9 mouse cellular contexts compared by ENCODE assay signal in the genomic region with DNA sequence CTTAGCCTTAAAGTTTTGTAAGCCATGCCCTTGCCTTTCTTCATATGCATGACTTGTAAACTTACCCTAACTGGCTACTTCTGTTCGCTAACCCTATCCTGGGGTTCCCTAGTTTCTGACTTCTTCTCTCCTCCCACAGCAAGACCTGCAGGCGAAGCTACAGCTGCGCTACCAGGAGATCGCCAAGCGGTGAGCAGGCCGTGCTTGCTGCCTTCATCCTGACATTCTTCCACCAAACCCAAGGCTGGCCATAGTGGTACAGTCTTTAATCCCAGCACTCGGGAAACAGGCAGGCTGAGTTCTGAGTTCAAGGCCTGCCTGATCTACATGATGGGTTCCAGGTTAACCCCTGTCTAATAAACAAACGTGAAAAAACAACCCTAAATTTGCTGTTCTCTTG. TPM values are rescaled to one million over a fixed set of nuclear protein-coding genes. Genes with fewer than 3 reads are reported as not detected.
DNase-seq lines count a peak whose midpoint lies in the region; ATAC-seq and TF ChIP-seq lines count a peak whose summit lies in the region.
"Had no signal": no experiment of that assay in that cellular context is flagged by ENCODE, and none has a peak within 500 bp of the region (broad histone marks: within the 10 kb centered on the region; RNA-seq: fewer than 3 reads in every experiment).

No protein-coding gene starts in this region.

- peak overlapping the region; percentile 90 for H3K4me3 ChIP-seq in heart, embryonic 13.5 days
- H3K4me3 ChIP-seq in ES-E14 (ENCODE audit: insufficient read depth in 1 of 2, low read depth in 1 of 2, low read length in 2 of 2, poor library complexity in 1 of 2, severe bottlenecking in 1 of 2), result peak overlapping the region; percentile 84 to 98
- peak overlapping the region; percentile 80 for H3K4me3 ChIP-seq in hindbrain, embryonic 11.5 days (ENCODE audit: low read depth, low read length)
- peak overlapping the region; percentile 79 for H3K4me3 ChIP-seq in midbrain, embryonic 11.5 days (ENCODE audit: low read depth, low read length)
- no peak overlapping the region for H3K4me3 ChIP-seq in kidney, adult 2 months (ENCODE audit: insufficient read depth, low read depth, low read length)

- in situ Hi-C loops in ES-E14 (cut with MboI; ENCODE audit: low sequenced_read_pairs in 2 of 2, unreplicated experiment in 2 of 2), result no loop called here

- H3K27ac ChIP-seq in heart, embryonic 13.5 days (replicated peaks), result no peak overlapping the region
- H3K27ac ChIP-seq in ES-E14 (ENCODE audit: insufficient read depth, low read depth, low read length, poor library complexity, severe bottlenecking), result peak overlapping the region; percentile 92
- H3K27ac ChIP-seq in hindbrain, embryonic 11.5 days (ENCODE audit: low read depth, low read length), result no peak overlapping the region
- H3K27ac ChIP-seq in midbrain, embryonic 11.5 days (ENCODE audit: low read depth, low read length), result no peak overlapping the region
- no peak overlapping the region for H3K27ac ChIP-seq in kidney, adult 2 months (ENCODE audit: insufficient read depth, low read depth, low read length)

- intact Hi-C loops in heart, postnatal 10 days (cut with DNase I), result loop anchor here (5.0 kb wide), 1 partner anchor 388 kb away; no protein-coding TSS in a partner anchor

- peak overlapping the region; percentile 83 for H3K4me2 ChIP-seq in heart, embryonic 13.5 days
- peak overlapping the region; percentile 72; the same call in 1 of the 2 replicates for H3K4me2 ChIP-seq in hindbrain, embryonic 11.5 days (replicated peaks; ENCODE audit: low read depth, low read length)
- peak overlapping the region; percentile 58 for H3K4me2 ChIP-seq in midbrain, embryonic 11.5 days

- H3K4me1 ChIP-seq in heart, embryonic 13.5 days, result peaks cover 56% of the 10 kb centered on the region
- H3K4me1 ChIP-seq in ES-E14 (ENCODE audit: control insufficient read depth in 2 of 2, insufficient read depth in 2 of 2, low read length in 2 of 2, poor library complexity in 1 of 2), result peaks cover 10% of the 10 kb centered on the region in 2 experiments
- peaks cover 2% of the 10 kb centered on the region; the same call in 1 of the 2 replicates for H3K4me1 ChIP-seq in hindbrain, embryonic 11.5 days (replicated peaks; ENCODE audit: control insufficient read depth, insufficient read depth, low read length)
- peaks cover 16% of the 10 kb centered on the region for H3K4me1 ChIP-seq in midbrain, embryonic 11.5 days (ENCODE audit: control insufficient read depth, insufficient read depth, low read length)
- peaks cover 23% of the 10 kb centered on the region for H3K4me1 ChIP-seq in kidney, adult 2 months (ENCODE audit: control insufficient read depth, insufficient read depth, low read length)

- TF ChIP-seq POLR2A in kidney, adult 2 months (IDR thresholded peaks at IDR 0.05; ENCODE audit: low read depth, low read length), result no peak

- H3K36me3 ChIP-seq in heart, embryonic 13.5 days, result peaks cover 62% of the 10 kb centered on the region
- H3K36me3 ChIP-seq in ES-E14 (ENCODE audit: control insufficient read depth, insufficient read depth, low read length, poor library complexity, severe bottlenecking), result peaks cover 51% of the 10 kb centered on the region
- no peaks in the 10 kb centered on the region for H3K36me3 ChIP-seq in hindbrain, embryonic 11.5 days (ENCODE audit: control insufficient read depth, insufficient read depth, low read length)
- H3K36me3 ChIP-seq in midbrain, embryonic 11.5 days (ENCODE audit: control insufficient read depth, insufficient read depth, low read length), result peaks cover 21% of the 10 kb centered on the region; the same call in 1 of the 2 replicates
- H3K36me3 ChIP-seq in kidney, adult 2 months (ENCODE audit: control insufficient read depth, insufficient read depth, low read length), result peaks cover 5% of the 10 kb centered on the region; the same call in 1 of the 2 replicates

- 80% methylated on average over 8 of the region's 8 CpGs for WGBS in heart, embryonic 13.5 days
- WGBS in hindbrain, embryonic 11.5 days, result 86% methylated on average over 8 of the region's 8 CpGs
- 86% methylated on average over 8 of the region's 8 CpGs for WGBS in midbrain, embryonic 11.5 days
- WGBS in kidney, adult 2 months, result 82% methylated on average over 8 of the region's 8 CpGs

- TF ChIP-seq CTCF in kidney, adult 2 months (conservative IDR thresholded peaks at IDR 0.05; ENCODE audit: insufficient read depth, insufficient read length, low read depth, low read length), result no peak

- DNase-seq in heart, postnatal 10 days, result no peak
- no peak for DNase-seq in ES-E14 (ENCODE audit: low read depth, low spot score)
- no peak for DNase-seq in hindbrain, embryonic 11.5 days (ENCODE audit: low spot score)
- no peak for DNase-seq in midbrain, embryonic 11.5 days (ENCODE audit: low spot score, missing footprints)
- DNase-seq in cerebellum, adult 9-10 months, result no peak
- no peak for DNase-seq in frontal cortex, postnatal 25 days (ENCODE audit: low spot score in 2 of 2)
- no peak for DNase-seq in kidney, adult 2 months

- H3K9me3 ChIP-seq in heart, embryonic 13.5 days, result no peaks in the 10 kb centered on the region
- H3K9me3 ChIP-seq in ES-E14 (ENCODE audit: control insufficient read depth, insufficient read depth, low read depth, low read length), result no peaks in the 10 kb centered on the region
- H3K9me3 ChIP-seq in hindbrain, embryonic 11.5 days (ENCODE audit: control insufficient read depth, low read length), result no peaks in the 10 kb centered on the region
- no peaks in the 10 kb centered on the region for H3K9me3 ChIP-seq in midbrain, embryonic 11.5 days (ENCODE audit: control insufficient read depth, low read length)

- no peak for ATAC-seq in heart, embryonic 13.5 days (ENCODE audit: extremely low read depth, insufficient number of reproducible peaks, low FRiP score, low TSS enrichment)
- ATAC-seq in hindbrain, embryonic 11.5 days (ENCODE audit: low FRiP score), result no peak
- no peak for ATAC-seq in midbrain, embryonic 11.5 days (ENCODE audit: low FRiP score)
- ATAC-seq: Patski had no signal

- no peaks in the 10 kb centered on the region for H3K27me3 ChIP-seq in heart, embryonic 13.5 days (replicated peaks)
- no peaks in the 10 kb centered on the region for H3K27me3 ChIP-seq in hindbrain, embryonic 11.5 days (ENCODE audit: control insufficient read depth, insufficient read depth, low read length)
- H3K27me3 ChIP-seq in midbrain, embryonic 11.5 days (ENCODE audit: control insufficient read depth, insufficient read depth, low read length), result no peaks in the 10 kb centered on the region
- no peaks in the 10 kb centered on the region for H3K27me3 ChIP-seq in kidney, adult 2 months (replicated peaks; ENCODE audit: control insufficient read depth, insufficient read depth, low read length)
- H3K27me3 ChIP-seq: Patski had no signal

- peak overlapping the region; percentile 94 for H3K9ac ChIP-seq in heart, embryonic 13.5 days
- peak overlapping the region; percentile 97 for H3K9ac ChIP-seq in ES-E14 (ENCODE audit: insufficient read depth, low read depth, low read length, poor library complexity, severe bottlenecking)
- peak overlapping the region; percentile 84; the same call in 1 of the 2 replicates for H3K9ac ChIP-seq in hindbrain, embryonic 11.5 days (ENCODE audit: low read depth, low read length)
- H3K9ac ChIP-seq in midbrain, embryonic 11.5 days (ENCODE audit: low read length), result no peak overlapping the region

TF ChIP-seq in ES-E14, 5 proteins besides CTCF, POLR2A, EP300 and RAD21 (continues in another document):
- TF ChIP-seq HCFC1 (IDR thresholded peaks at IDR 0.05; ENCODE audit: borderline replicate concordance, insufficient read depth, low read length) (no peak), MAFK (IDR thresholded peaks at IDR 0.05; ENCODE audit: insufficient read depth, low read depth, low read length) (no peak), ZNF384 (IDR thresholded peaks at IDR 0.05; ENCODE audit: low read depth, low read length) (no peak)

RNA-seq across cellular contexts. Expression of gene Ndufa7, which starts 1.1 kb away (rescaled TPM):
- polyA plus RNA-seq in heart, embryonic 13.5 days (2015; fragmentation: Nextera tagmentation; extraction: Ambion mirVana), result 527 and 576 TPM in 2 replicates
- total RNA-seq in heart, postnatal 10 days (2021), result 100 to 1,000 TPM; 499 to 513 TPM
- 639 and 871 TPM in 2 replicates for total RNA-seq in ES-E14 (2012; rRNA removed)
- 445 and 467 TPM in 2 replicates for polyA plus RNA-seq in hindbrain, embryonic 11.5 days (2014; fragmentation: Nextera tagmentation; extraction: Ambion mirVana)
- 408 and 456 TPM in 2 replicates for polyA plus RNA-seq in midbrain, embryonic 11.5 days (2014; fragmentation: Nextera tagmentation; extraction: Ambion mirVana)
- polyA plus RNA-seq in kidney, adult 2 months (2012; rRNA removed), result 672 and 745 TPM in 2 replicates

RNA-seq across cellular contexts. Expression of gene Rps28, which starts 1.1 kb away (rescaled TPM):
- 570 and 648 TPM in 2 replicates for polyA plus RNA-seq in heart, embryonic 13.5 days (2015; fragmentation: Nextera tagmentation; extraction: Ambion mirVana)
- 1,000 to 10,000 TPM; 1,002 to 1,034 TPM for total RNA-seq in heart, postnatal 10 days (2021)
- total RNA-seq in ES-E14 (2012; rRNA removed), result 5,476 and 6,336 TPM in 2 replicates
- polyA plus RNA-seq in hindbrain, embryonic 11.5 days (2014; fragmentation: Nextera tagmentation; extraction: Ambion mirVana), result 706 and 742 TPM in 2 replicates
- 748 and 845 TPM in 2 replicates for polyA plus RNA-seq in midbrain, embryonic 11.5 days (2014; fragmentation: Nextera tagmentation; extraction: Ambion mirVana)
- polyA plus RNA-seq in kidney, adult 2 months (2012; rRNA removed), result 620 and 1,023 TPM in 2 replicates

RNA-seq across cellular contexts. Expression of gene Kank3, which starts 15.1 kb away (rescaled TPM):
- 40.0 and 47.0 TPM in 2 replicates for polyA plus RNA-seq in heart, embryonic 13.5 days (2015; fragmentation: Nextera tagmentation; extraction: Ambion mirVana)
- total RNA-seq in heart, postnatal 10 days (2021), result 10 to 100 TPM; 78.7 to 84.2 TPM
- total RNA-seq in ES-E14 (2012; rRNA removed), result 81.1 and 165 TPM in 2 replicates
- polyA plus RNA-seq in hindbrain, embryonic 11.5 days (2014; fragmentation: Nextera tagmentation; extraction: Ambion mirVana), result 22.7 and 30.1 TPM in 2 replicates
- 18.3 and 23.9 TPM in 2 replicates for polyA plus RNA-seq in midbrain, embryonic 11.5 days (2014; fragmentation: Nextera tagmentation; extraction: Ambion mirVana)
- 83.0 and 89.3 TPM in 2 replicates for polyA plus RNA-seq in kidney, adult 2 months (2012; rRNA removed)

RNA-seq across cellular contexts. Expression of gene Cd320, which starts 17.4 kb away (rescaled TPM):
- polyA plus RNA-seq in heart, embryonic 13.5 days (2015; fragmentation: Nextera tagmentation; extraction: Ambion mirVana), result 48.1 and 50.0 TPM in 2 replicates
- 10 to 100 TPM; 19.7 to 22.9 TPM for total RNA-seq in heart, postnatal 10 days (2021)
- total RNA-seq in ES-E14 (2012; rRNA removed), result 131 and 228 TPM in 2 replicates
- 73.7 and 76.1 TPM in 2 replicates for polyA plus RNA-seq in hindbrain, embryonic 11.5 days (2014; fragmentation: Nextera tagmentation; extraction: Ambion mirVana)
- 67.5 and 70.5 TPM in 2 replicates for polyA plus RNA-seq in midbrain, embryonic 11.5 days (2014; fragmentation: Nextera tagmentation; extraction: Ambion mirVana)
- polyA plus RNA-seq in kidney, adult 2 months (2012; rRNA removed), result 71.3 and 87.8 TPM in 2 replicates

RNA-seq across cellular contexts. Expression of gene Angptl4, which starts 43.8 kb away (rescaled TPM):
- 17.0 and 17.8 TPM in 2 replicates for polyA plus RNA-seq in heart, embryonic 13.5 days (2015; fragmentation: Nextera tagmentation; extraction: Ambion mirVana)
- 100 to 1,000 TPM in 1 of 2 experiments, 10 to 100 TPM in 1; 34.9 to 119 TPM for total RNA-seq in heart, postnatal 10 days (2021)
- total RNA-seq in ES-E14 (2012; rRNA removed), result 30.5 and 39.3 TPM in 2 replicates
- 22.0 and 22.5 TPM in 2 replicates for polyA plus RNA-seq in hindbrain, embryonic 11.5 days (2014; fragmentation: Nextera tagmentation; extraction: Ambion mirVana)
- 20.6 and 21.4 TPM in 2 replicates for polyA plus RNA-seq in midbrain, embryonic 11.5 days (2014; fragmentation: Nextera tagmentation; extraction: Ambion mirVana)
- 19.2 and 21.0 TPM in 2 replicates for polyA plus RNA-seq in kidney, adult 2 months (2012; rRNA removed)
